Mouse (Mus musculus) testis, adult 2 months (tissue): Measurements from ENCODE around the gene Lrrc66.

ENCODE experiments used
- CTCF ChIP-seq: fragments of 200-500 bp; IDR thresholded peaks from 2 replicates; pipeline ENCODE4 v1.5.1; 2012; ENCODE audit warnings: low read depth, mild to moderate bottlenecking, inconsistent platforms, low read length, moderate library complexity; ENCODE audit not compliant: control insufficient read depth, insufficient read depth, insufficient replicate concordance
- POLR2A ChIP-seq: fragments of 200-500 bp; IDR thresholded peaks from 2 replicates; pipeline ENCODE4 v1.6.1; 2012; ENCODE audit warnings: low read depth, mild to moderate bottlenecking, inconsistent platforms, low read length, moderate library complexity; ENCODE audit not compliant: control insufficient read depth

DNA sequence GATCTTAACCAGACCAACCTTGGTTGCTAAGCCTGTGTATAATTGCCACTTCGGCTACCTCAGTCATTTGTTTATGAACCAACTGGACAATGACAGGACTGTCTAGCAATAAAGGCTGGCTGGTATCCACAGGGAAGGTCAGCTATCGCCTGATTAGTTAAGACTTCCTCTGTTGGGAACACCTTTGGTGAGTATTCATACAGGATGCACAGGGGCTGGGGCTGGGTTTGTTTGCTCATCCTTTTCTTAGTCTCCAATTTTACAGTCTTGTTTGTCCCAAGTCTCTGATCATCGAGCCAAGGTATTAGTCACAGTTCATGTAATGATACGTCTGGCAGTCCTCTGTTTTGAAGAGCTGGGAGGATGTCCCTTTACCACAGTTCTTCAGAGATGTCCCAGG is 65.4 kb downstream of the Lrrc66 start:
- no peak for TF ChIP-seq POLR2A
- TF ChIP-seq CTCF = no peak
